Mouse (Mus musculus) brain, embryonic 14.5 days (tissue): Measurements from ENCODE around the gene Tcp11l2.

ENCODE experiments used
- CTCF ChIP-seq: fragments of 200-500 bp; IDR thresholded peaks from 2 replicates; pipeline ENCODE4 v1.5.1; 2012; ENCODE audit warnings: inconsistent platforms, mild to moderate bottlenecking, moderate library complexity, borderline replicate concordance; ENCODE audit not compliant: insufficient read depth, insufficient read length; ENCODE audit errors: extremely low read depth
- POLR2A ChIP-seq: fragments of 200-500 bp; IDR thresholded peaks from 2 replicates; pipeline ENCODE4 v1.6.1; 2012; ENCODE audit warnings: mild to moderate bottlenecking, inconsistent platforms, borderline replicate concordance; ENCODE audit not compliant: poor library complexity, insufficient read depth, insufficient read length, severe bottlenecking; ENCODE audit errors: extremely low read depth

GRCm38 (mm10) chr10:84632005-84632404 is 55.6 kb downstream of the Tcp11l2 start:
- TF ChIP-seq CTCF (no peak), POLR2A (no peak)
